Mouse (Mus musculus): ENCODE measurements around the gene Rdh16f2.

GRCm38 (mm10) chr10:127906138-127906537 lies 39.9 kb downstream of the Rdh16f2 start:
- TF ChIP-seq CHD2 (IDR thresholded peaks at IDR 0.05; ENCODE audit: low read depth, low read length) (no peak), ZC3H11A (IDR thresholded peaks at IDR 0.05; ENCODE audit: borderline replicate concordance, low read depth, low read length) (no peak)
